Mouse (Mus musculus) v-Abl transformed pro-B cells (cell line): ENCODE results near the gene Flii.

ENCODE experiments used
- in situ Hi-C, 2 experiments: fragments of 400-800 bp; cut with MboI; formaldehyde crosslinking; loops; one replicate each; pipeline ENCODE4 v1.15.1; 2025; ENCODE audit not compliant: unreplicated experiment in 2 of 2

The Flii gene

DNA sequence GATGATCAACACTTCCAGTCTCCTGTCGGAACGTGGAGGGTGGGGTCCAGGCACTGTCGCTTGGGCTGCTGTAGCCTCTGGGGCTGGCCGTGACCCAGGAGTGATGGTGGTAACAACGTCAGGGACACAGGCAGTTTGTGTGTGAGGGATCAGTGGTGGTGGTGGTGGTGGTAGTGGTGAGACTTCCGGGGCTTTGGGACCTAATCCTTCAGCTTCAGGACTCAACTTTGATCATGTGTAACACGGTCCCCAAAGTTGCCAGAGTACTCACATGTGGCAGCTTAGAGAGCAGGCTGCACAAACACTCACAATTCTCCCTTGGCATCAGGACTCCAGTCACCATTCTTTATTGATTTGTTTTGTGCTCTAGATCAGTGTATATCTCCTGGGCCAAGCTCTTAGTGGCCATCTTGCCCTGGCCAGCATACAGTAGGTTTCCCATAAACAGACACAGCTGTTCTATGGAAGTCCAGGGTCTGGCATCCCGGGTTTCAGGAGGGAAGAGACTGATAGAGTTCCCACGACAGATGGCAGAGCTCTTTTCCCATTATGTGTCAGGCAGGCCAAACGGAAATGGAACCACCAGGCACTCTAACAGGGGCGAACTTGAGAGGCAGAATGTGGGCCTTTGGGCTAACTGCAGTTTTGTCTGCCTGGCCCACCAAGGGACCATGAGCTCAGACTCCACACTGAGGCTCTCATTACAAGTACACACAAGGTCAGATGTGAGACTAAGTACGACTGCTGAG, 503 bp upstream of the Flii start:
- in situ Hi-C loops, result loop anchor here (5.0 kb wide), 1 partner anchor 50 kb away; the partner anchor contains the start of genes Smcr8 (in 2 of the 2) and Top3a (in 2 of the 2)

DNA sequence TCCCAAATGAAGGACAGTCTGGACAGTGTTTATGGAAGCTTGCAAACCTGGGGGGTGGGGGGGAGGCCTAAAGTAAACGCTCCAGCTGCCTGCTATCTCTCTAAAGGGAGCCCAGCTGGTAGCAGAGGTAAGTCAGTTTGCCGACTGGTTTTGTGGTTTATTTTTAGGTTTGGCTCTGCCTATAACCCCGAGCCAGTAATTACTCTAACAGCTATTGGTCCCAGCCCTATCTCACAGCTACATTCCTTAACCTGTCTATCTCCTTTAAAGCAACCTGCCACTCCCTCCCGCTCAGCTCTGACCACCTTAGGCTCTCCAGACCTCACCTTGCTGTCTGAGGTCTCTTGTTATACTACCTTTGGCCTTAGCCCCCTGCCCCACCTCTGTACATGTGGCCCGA, 7.8 kb downstream of the Flii start:
- in situ Hi-C loops, result no loop called here

DNA sequence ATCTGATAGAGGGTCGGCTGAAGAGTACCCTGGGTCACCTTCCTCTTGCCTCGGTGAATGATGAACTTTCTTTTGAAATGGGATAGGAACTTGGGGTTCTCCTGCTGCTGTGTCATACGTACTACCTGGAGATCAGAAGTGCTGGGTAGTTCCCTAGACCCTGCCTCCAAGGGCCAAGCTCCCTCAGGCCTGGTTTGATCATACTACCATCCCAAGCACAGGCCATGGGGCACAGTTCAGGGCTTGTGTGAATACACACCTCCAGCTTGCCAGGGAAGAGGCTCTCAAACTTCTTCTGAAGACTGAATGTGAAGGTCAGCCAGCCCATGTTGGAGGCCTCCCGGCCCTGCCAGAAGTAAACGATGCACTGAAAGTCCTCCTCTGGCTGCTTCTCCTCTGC, 11.2 kb downstream of the Flii start:
- in situ Hi-C loops, result no loop called here

DNA sequence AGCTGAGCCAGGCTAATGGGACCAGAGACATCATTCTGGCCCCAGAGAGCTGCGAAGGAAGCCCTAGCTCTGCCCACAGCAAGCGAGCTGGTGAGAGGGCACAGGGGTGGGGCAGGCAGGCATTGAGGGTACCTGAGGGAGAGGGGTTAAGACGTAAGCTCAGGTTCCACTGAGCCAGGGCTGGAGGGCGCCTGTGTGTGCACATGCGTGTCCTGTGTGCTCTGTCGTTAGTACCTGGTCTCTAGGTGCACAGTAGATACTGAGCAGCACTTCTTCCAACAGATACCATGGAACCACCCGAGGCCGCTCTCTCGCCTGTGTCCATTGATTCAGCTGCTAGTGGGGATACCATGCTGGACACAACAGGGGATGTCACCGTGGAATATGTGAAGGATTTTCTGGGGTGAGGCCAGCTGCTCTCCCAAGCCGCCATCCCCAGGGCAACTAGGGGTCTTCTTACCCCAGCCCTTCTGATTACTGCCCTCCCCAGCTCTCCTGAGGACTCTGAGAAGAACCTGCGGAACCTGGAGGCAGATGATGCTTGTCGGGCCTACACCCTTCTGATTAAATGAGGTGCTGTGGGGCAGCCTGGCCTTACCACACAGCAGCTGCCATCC, 14.3 kb downstream of the Flii start:
- in situ Hi-C loops, result no loop called here

DNA sequence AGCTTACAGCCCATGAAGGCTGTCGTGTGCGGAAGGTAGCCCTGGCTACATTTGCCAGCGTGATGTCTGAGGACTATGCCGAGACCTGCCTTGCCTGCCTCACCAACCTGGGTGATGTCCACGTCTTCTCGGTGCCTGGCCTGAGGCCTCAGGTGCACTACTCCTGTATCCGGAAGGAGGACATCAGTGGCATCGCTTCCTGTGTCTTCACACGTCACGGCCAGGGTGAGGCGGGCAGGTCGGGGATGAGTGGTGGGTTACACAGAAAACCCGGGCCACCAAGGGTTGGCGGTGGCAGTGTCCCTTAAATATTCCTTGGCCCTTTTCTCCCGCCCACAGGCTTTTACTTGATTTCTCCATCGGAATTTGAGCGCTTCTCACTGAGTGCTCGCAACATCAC, 15.0 kb downstream of the Flii start:
- in situ Hi-C loops, result no loop called here

DNA sequence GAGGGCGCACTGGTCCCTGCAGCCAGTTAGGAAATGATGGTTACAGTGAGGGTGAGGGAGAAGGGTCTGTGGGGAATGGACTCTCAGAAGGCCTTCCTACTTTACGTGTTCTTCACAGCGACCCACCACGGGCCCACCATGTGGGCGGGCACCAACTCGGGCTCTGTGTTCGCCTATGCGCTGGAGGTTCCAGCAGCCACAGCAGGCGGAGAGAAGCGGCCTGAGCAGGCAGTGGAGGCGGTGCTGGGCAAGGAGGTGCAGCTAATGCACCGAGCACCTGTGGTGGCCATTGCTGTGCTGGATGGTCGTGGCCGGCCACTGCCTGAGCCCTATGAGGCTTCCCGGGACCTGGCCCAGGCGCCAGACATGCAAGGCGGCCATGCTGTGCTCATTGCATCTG, 15.8 kb downstream of the Flii start:
- in situ Hi-C loops, result no loop called here

DNA sequence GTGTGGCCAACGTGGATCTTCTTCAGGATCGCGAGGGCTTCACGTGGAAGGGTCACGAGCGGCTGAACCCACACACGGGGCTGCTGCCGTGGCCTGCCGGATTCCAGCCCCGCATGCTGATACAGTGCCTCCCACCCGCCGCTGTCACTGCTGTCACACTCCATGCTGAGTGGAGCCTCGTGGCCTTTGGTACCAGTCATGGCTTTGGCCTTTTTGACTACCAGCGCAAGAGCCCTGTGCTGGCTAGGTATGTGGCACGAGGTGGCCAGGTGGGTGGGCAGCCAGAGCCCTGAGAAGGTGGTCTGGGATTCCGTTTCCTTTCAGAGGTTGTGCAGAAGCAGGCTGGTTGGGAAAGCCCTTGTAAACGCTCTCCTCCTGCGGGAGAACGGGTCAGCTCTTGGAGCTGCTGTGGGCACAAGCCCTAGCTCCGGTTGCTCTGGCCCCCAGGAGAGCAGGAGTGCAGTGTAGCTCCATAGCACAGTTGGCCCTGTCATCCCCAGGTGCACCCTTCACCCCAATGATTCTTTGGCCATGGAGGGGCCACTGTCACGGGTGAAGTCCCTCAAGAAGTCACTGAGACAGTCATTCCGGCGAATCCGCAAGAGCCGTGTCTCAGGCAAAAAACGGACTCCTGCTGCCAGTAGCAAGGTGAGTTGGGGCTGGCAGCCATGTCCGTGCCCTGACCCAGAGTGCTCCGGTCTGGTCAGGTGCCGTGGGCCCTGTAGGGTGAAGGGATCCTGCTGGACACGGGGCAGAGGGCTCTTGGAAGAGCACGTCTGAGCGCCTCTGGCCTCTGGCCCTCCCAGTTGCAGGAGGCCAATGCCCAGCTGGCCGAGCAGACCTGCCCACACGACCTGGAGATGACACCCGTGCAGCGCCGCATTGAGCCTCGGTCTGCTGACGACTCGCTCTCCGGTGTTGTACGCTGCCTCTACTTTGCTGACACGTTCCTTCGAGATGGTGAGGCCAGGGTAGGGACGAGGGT, 17.3 kb downstream of the Flii start:
- in situ Hi-C loops, result no loop called here

DNA sequence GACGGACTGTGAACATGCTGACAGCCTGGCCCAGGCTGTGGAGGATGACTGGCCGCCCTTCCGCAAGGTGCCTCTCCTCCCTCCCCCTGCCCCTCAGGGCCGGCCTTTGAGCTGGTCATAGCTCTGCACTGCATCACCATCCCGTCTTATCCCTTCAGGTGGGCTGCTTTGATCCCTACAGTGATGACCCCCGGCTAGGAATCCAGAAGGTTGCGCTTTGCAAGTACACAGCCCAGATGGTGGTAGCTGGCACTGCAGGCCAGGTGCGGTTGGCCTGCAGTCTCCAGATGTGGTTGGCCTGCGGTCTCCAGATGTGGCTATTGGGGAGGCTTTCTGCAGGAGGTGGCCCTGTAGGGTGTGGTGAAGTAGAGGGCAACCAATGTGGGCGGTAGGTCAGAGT, 18.4 kb downstream of the Flii start:
- in situ Hi-C loops, result no loop called here

DNA sequence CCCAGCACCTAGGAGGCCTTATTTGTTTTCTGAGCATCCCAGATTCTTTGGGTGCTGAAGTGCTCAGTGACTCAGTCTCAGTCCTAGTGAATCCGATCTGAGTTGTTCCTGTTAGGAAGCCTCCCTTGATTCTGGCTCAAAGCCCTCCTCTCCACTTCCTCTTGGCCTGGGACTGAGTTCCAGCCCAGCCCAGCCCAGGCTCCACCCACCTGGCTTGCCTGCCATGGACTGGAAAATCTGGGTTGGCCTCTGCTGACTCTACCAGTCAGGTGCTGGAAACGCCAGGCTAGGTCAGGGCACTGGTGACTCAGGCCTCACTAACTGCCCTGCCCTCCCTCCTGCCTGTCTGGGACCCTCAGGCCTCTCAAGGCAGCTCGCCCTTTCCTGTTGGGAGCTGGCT, 19.4 kb downstream of the Flii start:
- in situ Hi-C loops, result no loop called here

DNA sequence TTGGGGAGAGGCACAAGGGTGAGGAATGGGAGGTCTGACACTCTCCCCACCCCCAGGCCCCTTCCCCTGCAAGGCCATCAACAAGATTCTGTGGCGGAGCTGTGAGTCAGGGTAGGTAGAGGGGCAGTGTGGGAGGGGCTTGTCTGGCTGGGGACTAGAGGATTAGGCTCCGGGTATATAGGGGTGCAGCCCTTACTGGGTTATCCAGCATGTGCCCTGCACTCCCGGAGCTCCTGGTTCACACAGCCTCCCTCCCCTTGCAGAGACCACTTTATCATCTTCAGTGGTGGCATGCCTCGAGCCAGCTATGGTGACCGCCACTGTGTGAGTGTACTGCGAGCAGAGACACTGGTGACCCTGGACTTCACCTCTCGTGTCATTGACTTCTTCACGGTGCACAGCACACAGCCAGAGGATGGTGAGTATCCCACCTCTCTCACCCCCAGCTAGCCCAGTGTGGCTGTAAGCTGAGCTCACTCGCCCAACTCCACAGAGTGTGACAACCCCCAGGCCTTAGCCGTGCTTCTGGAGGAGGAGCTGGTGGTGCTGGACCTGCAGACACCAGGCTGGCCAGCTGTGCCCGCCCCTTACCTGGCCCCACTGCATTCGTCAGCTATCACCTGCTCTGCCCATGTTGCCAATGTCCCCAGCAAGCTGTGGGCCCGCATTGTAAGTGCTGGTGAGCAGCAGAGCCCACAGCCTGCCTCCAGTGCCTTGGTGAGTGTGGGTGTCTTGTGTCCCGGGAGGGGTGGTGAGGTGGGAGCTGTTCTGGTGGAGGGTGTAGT, 20.2 kb downstream of the Flii start:
- in situ Hi-C loops, result no loop called here

DNA sequence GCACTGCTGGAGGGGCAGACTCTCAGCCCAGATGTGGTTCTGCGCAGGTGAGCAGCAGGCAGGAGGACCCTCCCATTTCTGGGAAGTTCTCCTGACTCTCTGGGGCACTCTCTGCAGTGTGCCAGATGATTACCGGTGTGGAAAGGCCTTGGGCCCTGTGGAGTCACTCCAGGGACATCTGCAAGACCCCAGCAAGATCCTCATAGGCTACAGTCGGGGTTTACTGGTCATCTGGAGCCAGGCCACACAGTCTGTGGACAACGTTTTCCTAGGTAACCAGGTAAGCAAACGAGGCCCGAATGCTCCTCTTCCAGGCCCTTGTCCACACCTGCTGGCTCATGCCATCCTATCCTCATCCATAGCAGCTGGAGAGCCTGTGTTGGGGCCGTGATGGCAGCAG, 21.0 kb downstream of the Flii start:
- in situ Hi-C loops, result no loop called here

DNA sequence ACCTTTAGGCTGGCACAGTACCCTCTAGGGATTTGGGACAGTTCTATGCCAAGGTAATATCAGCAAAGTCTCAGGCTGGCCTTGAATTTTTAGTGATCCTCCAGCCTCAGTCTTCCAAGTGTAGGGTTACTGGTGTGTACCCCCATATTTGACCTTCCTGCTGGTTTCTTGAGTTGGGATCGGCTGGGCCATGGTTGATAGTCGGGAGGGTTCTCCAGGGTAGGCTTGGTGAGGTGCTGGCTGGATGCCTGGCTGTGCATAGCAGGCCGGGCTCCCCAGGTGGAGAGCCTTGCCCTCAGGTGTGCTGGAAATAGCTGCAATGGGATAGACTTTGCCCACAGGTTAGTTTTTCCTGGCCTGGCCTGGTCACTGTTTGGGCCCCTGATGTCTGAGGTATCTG, 21.8 kb downstream of the Flii start:
- in situ Hi-C loops, result no loop called here

DNA sequence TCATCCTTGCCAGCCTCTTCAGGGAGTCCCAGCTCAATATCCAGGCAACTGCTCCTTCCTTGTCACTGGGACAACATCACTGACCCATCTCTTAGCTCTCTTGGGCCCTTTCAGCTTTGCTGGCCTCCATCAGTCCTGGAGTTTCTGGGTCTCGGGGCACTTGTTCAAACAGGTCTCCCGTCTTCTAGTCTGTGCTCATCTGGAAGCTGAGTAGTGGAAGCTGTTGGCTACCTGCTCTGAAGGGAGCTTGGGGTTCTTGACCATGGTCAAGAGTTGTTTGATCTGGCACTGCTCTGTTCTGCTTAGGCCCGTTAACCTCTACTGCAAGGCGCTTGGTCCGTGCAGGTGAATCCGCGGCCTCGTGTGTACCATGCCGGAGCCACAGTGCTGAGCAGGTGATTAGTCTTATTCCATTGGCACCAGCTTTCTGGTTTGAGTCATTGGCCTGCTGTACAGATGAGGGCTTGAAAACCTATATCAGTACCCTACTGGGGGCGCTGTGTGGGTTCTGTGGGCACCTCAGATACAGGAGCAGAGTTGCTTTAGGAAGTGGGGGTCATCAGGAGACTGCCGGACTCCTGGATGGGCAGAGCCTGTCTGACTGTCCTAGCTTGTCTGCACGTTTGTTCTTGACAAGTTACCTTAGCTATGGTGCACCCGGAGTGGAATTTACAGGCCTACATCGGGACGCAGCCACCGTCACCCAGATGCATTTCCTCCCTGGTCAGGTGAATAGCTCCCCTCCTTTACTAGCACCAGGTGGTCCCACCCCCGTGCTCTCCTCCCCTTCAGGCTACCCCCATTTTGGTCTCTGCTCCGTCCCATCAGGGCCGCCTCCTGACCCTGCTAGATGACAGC, 22.8 kb downstream of the Flii start:
- in situ Hi-C loops, result no loop called here

DNA sequence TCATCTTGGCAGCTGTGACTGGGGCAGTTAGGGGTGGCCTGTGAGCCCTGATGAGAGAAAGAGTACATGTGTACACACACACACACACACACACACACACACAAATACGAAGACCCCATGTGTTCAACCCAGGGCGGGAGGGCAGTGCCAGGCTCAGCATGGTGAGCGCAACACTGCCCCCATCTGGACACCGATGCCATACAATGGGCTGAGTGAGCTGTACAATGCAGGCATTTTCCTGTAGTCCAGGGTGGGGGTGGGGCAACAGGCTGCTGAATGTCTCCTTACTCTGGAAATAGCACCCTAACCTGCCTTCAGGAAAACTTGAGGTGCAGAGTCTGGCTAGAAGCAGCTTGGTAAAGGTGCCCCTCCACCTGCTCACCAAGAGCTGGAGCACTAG, 23.9 kb downstream of the Flii start:
- in situ Hi-C loops, result no loop called here

DNA sequence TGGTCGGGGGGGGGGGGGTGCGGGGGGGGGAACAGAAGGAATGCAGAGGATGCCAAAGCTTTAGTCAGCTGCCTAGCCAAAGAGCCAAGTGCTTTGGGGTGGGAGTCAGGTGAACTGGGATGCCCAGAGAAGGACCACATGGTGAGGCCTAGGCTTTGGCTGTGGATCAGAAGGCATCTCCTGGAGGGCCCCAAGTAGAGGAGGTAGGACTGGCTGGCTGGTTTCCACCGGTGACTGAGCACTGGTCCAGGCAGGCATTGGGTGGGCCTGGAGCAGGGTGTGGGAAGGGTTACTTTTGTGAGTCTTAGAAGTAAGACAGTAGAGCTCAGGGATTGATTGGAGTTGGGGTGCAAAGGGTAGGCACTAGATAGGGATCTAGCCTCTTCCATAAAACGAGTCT, 25.5 kb downstream of the Flii start:
- in situ Hi-C loops, result no loop called here

DNA sequence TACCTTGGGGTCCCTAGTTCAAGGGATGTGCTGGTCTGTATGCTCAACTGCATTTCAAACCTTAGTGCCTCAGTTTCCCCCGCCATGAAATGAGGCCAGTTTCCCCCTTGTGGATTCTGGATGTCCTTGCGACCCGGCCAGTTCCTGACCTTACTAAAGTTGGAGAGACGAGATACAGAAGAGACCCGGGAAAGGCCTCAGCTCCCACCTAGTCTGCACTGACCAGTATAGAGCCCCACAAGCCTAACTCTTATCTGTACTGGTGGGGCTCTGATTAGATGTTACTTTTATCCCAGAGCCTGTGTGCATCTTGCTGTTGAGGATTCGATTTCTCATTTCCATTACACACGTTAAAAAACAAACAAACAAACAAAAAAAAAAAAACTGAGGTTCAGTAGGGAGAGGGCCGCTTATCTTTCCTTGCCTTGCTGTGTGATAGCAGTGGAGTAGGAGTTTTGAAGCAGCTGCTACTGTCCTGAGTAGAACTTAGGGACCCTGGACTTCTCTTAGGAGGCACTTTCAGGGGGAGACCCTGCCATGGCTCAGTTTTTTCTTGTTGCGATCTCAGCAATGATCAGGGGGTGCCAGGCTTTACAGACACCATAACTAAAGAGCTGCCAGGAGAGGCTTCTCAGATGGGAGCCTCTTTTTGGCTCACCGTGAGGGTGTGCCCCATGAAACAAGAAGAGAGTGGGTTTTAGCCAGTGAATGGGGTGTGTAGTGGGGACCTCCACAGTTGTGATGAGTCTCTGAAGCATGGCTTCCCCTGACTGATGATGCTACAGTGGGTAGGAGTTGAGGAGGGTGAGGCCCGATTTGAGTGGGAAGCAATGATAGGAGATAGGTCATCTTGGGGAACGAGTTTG, 26.5 kb downstream of the Flii start:
- in situ Hi-C loops, result no loop called here

DNA sequence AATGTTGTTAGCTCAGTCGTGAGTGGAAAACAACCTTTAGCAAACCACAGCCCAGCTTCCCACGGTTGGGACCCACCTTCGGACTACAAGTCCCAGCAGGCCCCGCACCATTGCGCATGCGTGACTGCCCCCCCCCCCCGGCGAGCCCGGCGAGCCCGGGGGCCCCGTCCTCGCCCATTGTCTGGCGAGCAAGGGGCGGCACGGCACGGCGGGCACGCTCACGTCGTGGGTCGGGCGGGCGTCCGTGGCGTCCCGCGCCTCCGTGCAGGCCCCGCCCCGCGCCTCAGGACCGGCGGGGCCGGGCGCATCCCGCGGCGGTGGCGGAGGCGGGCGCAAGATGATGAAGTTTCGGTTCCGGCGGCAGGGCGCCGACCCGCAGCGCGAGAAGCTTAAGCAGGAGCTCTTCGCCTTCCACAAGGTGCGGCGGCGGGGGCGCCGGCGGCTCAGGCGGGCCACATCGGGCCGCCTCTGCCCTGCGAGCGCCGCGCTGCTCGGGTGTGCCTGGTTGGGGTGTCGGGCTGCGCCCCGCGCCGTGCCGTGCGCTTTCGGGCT, 27.5 kb downstream of the Flii start, which contains the start of gene Llgl1:
TSS of gene Llgl1 (plus strand) at position 200 of the 552 bp plus-strand sequence.
- in situ Hi-C loops, result loop anchor here (5.0 to 25.0 kb wide), 7 partner anchors 78 to 393 kb away; partner anchors contain the start of genes Alkbh5 (in 1 of the 2), Smcr8 (in 1 of the 2), Tmem11 (in 1 of the 2) and Top3a (in 1 of the 2)
